Comparison of ENCODE assay signal across 8 mouse cellular contexts in genomic region chr4:8380711-8381338, GRCm38 (mm10).
DNase-seq lines count a peak whose midpoint lies in the region; ATAC-seq and TF ChIP-seq lines count a peak whose summit lies in the region.

No protein-coding gene starts in this region.

- H3K27ac ChIP-seq in gastrocnemius, adult 2 months = no peak overlapping the region
- no peak overlapping the region for H3K27ac ChIP-seq in liver, adult 2 months (replicated peaks; ENCODE audit: insufficient read depth, low read depth, low read length)
- no peak overlapping the region for H3K27ac ChIP-seq in neural tube, embryonic 12.5 days

- no peaks in the 10 kb centered on the region for H3K4me1 ChIP-seq in liver, adult 2 months (ENCODE audit: control insufficient read depth, insufficient read depth, low read length)
- no peaks in the 10 kb centered on the region for H3K4me1 ChIP-seq in neural tube, embryonic 12.5 days

- peak; percentile 79 for DNase-seq in NIH3T3 (ENCODE audit: low read depth)
- peak; percentile 52 to 74 for DNase-seq in cerebellum, postnatal 25 days
- DNase-seq in gastrocnemius, adult 2 months = peak; percentile 33
- peak; percentile 9 for DNase-seq in kidney, adult 11 months
- DNase-seq in liver, adult 2 months (ENCODE audit: extremely low read depth, low read depth, low spot score) = peak; percentile 57

- H3K4me3 ChIP-seq in gastrocnemius, adult 2 months = no peak overlapping the region
- H3K4me3 ChIP-seq in liver, adult 2 months (ENCODE audit: insufficient read depth, low read depth, low read length) = no peak overlapping the region
- no peak overlapping the region for H3K4me3 ChIP-seq in neural tube, embryonic 12.5 days

- no peaks in the 10 kb centered on the region for H3K36me3 ChIP-seq in liver, adult 2 months (ENCODE audit: control insufficient read depth, insufficient read depth, low read length)
- H3K36me3 ChIP-seq in neural tube, embryonic 12.5 days = no peaks in the 10 kb centered on the region

- no peak overlapping the region for H3K4me2 ChIP-seq in neural tube, embryonic 12.5 days (replicated peaks)

- TF ChIP-seq POLR2A in liver, adult 2 months (IDR thresholded peaks at IDR 0.05; ENCODE audit: extremely low read depth, insufficient read depth, low read length) = no peak

- 39% methylated on average over 5 of the region's 5 CpGs for WGBS in liver, adult 2 months
- WGBS in neural tube, embryonic 12.5 days = 69% methylated on average over 5 of the region's 5 CpGs

- no peak overlapping the region for H3K9ac ChIP-seq in liver, adult 2 months (ENCODE audit: low read depth, low read length)
- H3K9ac ChIP-seq in neural tube, embryonic 12.5 days = no peak overlapping the region

- TF ChIP-seq CTCF in gastrocnemius, adult 2 months (IDR thresholded peaks at IDR 0.05) = peak; percentile 82
- peak; percentile 49 for TF ChIP-seq CTCF in liver, adult 2 months (IDR thresholded peaks at IDR 0.05; ENCODE audit: low read depth, low read length)

- H3K9me3 ChIP-seq in neural tube, embryonic 12.5 days = no peaks in the 10 kb centered on the region

- H3K27me3 ChIP-seq in liver, adult 2 months (ENCODE audit: control insufficient read depth, insufficient read depth, low read length) = no peaks in the 10 kb centered on the region
- H3K27me3 ChIP-seq in neural tube, embryonic 12.5 days (replicated peaks) = no peaks in the 10 kb centered on the region

- no peaks in the 10 kb centered on the region for H3K79me2 ChIP-seq in liver, adult 2 months (ENCODE audit: control insufficient read depth, insufficient read depth, low read length)

- ATAC-seq in CD4-positive, CD25-positive, alpha-beta regulatory T cell, adult 4 months = peak; percentile 62
- peak; percentile 71 for ATAC-seq in neural tube, embryonic 12.5 days (ENCODE audit: low FRiP score, low read depth)
- no peak for ATAC-seq in erythroblast, adult 5-6 weeks (replicated peaks; ENCODE audit: low FRiP score, poor library complexity, severe bottlenecking)

- intact Hi-C loops in gastrocnemius, adult 2 months (cut with DNase I) = loop anchor here (10.0 kb wide), 1 partner anchor 264 kb away; no protein-coding TSS in a partner anchor

Comparison
In these comparisons a context has a peak if more than half of its experiments do, and no peak if none do; other contexts are left out.
1. DNase-seq: peak in every context shown above with its lines; median percentile 79 in NIH3T3; 63 in cerebellum, postnatal 25 days; 57 in liver, adult 2 months; 33 in gastrocnemius, adult 2 months; 9 in kidney, adult 11 months.